Mouse (Mus musculus): ENCODE measurements around the gene Nlrp1b.

Nlrp1b gene

DNA sequence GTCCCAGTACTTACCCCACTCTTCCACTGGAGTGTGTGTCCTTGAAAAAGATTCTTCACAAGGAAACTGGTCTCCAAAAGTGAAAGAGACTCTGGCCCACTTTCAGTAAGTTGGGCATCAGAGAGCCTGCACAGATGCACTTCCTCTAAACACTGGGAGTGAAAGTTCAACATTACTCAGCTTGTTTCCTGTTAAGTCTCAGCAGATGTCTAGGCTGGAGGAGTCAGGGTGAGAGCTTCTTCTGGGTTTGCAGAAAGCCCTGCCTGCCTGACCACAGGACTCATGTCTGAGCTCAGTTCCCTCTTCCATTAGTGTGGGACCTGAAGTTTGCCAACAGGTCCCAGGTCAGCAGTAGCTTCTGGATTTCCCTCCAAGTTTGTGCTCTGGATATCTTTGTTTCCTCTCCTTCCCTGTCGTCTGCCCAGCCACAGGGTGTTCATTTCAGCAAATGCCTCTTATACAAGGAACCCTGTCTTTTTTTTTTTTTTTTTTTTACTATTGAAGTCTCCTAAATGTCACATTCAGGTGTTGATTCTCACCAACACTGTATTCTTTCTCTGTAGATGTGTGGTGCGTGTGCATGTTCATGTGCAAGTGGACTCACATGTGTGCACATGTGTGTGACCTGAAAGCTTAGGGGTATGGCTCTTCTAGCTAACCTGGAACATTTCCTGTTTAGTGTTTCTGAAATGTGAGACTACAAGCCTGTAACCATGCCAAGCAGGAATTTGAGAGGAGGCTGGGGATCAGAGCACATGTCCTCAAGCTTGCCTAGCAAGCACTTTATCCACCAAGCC, at the start of gene Nlrp1b:
Gene Nlrp1b, minus strand, starts transcription at position 50 of the 797 bp plus-strand sequence.
- DNase-seq (ENCODE audit: low spot score) = no peak

DNA sequence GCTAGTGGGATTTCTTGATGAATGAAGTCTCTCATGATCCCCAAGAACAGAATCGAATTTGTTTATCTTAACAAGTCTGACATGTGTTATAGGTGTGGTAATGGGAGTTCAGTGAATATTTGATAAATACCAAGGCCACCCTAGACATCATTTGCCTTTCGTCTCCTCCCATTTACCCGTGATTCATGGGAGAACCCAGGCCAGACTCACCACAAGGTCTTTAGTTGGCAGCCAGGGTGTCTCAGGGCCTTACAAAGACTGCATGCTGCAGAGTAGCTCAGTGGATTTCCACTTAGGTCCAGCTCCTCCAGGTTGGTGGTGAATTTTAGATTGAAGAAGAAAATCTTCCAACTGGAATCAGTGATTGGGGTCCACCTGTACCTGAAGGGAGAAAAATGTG, 30.5 kb upstream of the Nlrp1b start:
- no peak for DNase-seq (ENCODE audit: low spot score)

- DNase-seq (ENCODE audit: low spot score) = no peak
Measured at GRCm38 (mm10) chr11:71251333-71251732, 20.8 kb upstream of the Nlrp1b start.

DNA sequence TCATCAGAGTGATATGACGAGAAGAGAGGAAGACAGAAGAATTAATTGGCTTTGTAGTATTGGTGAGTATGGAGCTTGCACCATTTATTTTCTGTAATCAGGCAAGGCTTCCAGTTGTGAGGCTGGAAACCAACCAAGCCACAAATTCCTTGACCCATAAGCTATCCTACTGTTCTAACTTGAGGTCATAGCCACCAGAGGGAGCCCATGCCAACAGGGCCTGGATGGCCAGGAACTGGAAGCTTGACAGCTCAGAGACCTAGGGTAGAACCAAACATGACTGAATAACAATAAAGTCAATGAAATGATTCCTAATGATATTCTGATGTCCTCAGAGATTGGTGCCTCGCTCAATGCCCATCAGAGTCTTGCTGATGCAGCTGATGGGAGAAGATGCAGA, 5.9 kb downstream of the Nlrp1b start:
- no peak for DNase-seq (ENCODE audit: low spot score)

- no peak for DNase-seq (ENCODE audit: low spot score)
Measured at GRCm38 (mm10) chr11:71202703-71203102, 27.8 kb downstream of the Nlrp1b start.

DNA sequence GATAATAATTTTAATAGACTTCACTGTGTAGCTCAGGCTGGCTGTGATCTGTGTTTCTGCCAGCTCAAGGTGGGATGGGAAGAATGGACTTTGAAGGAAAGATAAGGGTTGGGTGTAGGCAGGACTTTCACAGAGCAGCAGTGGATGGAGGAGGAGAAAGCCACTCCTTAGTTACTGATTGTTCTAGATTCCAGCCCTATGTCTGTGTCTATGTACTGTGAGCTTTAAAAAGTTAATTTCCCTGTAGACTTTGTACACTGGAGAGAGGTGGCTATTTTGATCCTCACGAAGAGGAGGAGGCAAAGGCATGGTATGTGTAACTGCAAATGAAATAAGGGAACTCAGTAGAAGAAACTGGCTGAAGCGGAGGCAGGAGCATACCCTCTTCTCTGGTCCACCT, 31.2 kb downstream of the Nlrp1b start:
- DNase-seq (ENCODE audit: low spot score) = no peak

DNA sequence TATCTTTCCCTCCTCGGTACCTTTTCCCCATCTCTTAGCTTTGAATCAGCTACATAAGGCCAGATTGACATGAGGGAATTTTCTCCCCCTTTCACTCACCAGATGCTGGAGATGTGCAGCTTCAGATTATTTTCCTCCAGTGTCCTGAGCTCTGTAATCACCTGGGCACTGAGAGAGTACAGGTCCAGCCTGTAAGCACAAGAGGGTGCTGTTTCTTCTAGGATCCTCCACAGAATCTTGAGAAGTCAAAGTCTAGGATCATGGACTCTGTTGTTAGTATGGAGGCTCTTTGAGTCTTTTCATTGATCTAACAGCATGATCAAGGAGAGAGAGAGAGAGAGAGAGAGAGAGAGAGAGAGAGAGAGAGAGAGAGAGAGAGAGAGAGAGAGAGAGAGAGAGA, 60.9 kb downstream of the Nlrp1b start:
- DNase-seq (ENCODE audit: low spot score) = no peak

- DNase-seq (ENCODE audit: low spot score) = no peak
Measured at GRCm38 (mm10) chr11:71164139-71164538, 66.4 kb downstream of the Nlrp1b start.

DNA sequence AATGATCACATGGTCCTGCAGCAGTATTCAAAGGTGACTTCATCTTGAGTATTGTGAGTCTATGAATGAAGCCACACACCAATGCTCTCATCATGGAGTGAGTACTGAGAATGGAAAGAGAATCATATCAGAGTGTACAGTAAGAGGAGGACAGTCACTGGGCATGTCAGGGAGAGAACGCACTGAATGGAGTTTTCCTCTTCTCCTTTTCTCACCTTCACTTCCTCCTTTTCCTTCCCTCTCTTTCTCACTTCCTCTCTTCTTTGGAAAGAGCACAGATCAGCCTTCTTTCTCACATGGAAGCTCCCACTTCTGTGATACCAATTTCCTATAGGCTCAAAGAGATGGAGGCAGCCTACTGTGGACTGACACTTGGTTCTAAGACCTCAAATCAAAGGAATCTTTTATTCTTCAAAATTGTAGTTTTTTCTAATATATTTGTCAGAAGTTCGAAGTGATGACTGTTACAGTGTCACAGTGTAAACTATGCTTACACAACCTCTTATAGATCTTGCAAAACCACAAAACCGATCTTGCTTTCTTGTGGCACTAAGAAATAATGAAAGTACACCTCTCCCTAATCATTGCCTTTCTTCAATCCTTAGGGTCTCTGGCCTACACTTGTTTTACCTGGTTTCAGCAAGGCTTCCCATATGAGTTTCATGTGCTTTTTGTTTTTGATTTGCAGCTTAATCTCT, 70.9 kb downstream of the Nlrp1b start:
- DNase-seq (ENCODE audit: low spot score) = no peak

- no peak for DNase-seq (ENCODE audit: low spot score)
Measured at GRCm38 (mm10) chr11:71155272-71155671, 75.3 kb downstream of the Nlrp1b start.

DNA sequence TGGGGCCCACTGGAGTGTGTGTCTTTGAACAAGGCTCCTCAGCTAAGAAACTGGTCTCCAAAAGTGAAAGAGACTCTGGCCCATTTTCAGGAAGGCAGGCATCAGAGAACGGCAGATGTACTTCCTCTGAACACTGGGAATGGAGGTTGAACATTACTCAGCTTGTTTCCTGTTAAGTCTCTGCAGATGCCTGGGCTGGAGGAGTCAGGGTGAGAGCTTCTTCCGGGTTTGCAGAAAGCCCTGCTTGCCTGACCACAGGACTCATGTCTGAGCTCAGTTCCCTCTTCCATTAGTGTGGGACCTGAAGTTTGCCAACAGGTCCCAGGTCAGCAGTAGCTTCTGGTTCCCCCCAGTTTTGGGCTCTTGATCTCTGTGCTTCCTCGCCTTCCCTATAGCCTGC, 85.9 kb downstream of the Nlrp1b start, which contains the start of gene Nlrp1a:
Gene Nlrp1a, minus strand, starts transcription at position 44 of the 400 bp plus-strand sequence.
- DNase-seq (ENCODE audit: low spot score) = no peak

GRCm38 (mm10) chr11:71142031-71142430, 88.5 kb downstream of the Nlrp1b start:
- DNase-seq (ENCODE audit: low spot score) = no peak

- no peak for DNase-seq (ENCODE audit: low spot score)
Measured at GRCm38 (mm10) chr11:71107128-71107527, 123.4 kb downstream of the Nlrp1b start.

GRCm38 (mm10) chr11:71106261-71107021, 124.1 kb downstream of the Nlrp1b start:
- no peak for DNase-seq (ENCODE audit: low spot score)

DNA sequence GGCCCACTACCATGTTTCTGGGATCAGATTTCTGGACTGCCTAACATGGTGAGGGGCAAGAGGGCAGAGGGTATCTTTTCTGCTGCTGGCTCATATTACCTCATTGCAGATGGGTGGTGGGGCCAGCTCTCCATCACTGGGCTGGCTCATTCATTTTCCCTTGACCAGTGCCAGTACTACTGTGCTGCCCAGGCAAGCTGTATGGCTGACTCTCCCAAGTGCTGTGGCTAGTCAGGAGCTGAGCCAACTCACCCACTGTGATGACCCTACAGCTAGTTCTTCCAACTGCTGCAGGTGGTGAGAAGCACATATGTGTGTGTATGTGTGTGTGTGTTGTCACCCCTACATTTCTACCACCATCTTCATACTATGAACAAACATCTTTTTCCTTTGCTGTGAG, 126.6 kb downstream of the Nlrp1b start:
- no peak for DNase-seq (ENCODE audit: low spot score)
